Mouse (Mus musculus) c-Kit-negative CD71-positive TER-119-positive erythroid progenitor cells, embryonic 14.5 days (primary cell): ENCODE measurements around the gene Ccnd3.

Source experiments
- DNase-seq: peaks from one replicate; pipeline ENCODE4 v3.0.0-alpha.2; 2013; ENCODE audit warnings: low read depth, low spot score

Gene Ccnd3

DNA sequence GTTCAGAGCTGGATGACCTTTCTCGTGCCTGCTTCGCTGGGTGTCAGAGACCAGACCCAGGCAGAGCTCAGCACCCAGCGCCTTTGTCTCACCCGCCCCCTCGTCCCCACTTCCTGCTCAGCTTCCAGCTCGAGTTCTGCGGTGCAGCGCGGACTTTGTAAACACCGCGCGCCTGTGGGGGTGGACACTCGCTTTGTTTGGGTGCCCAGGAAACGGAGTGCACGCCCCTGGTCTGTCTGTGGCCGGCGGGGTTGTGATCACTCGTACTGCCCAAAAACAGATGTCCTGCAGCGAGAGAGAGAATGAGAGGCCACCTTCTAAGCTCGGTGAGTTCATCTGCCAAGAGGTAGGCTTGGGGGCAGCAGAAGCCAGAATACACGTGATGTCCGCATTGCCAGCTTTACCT is at the start of gene Ccnd3:
Gene Ccnd3 (plus strand): TSS at position 111 of the 406 bp plus-strand sequence.
- DNase-seq, result no peak

- no peak for DNase-seq
Measured at GRCm38 (mm10) chr17:47458310-47458709, 46.5 kb upstream of the Ccnd3 start.

- DNase-seq, result no peak
Measured at GRCm38 (mm10) chr17:47458936-47459335, 45.9 kb upstream of the Ccnd3 start.

- DNase-seq, result no peak
Measured at GRCm38 (mm10) chr17:47459341-47459919, 45.4 kb upstream of the Ccnd3 start.

DNA sequence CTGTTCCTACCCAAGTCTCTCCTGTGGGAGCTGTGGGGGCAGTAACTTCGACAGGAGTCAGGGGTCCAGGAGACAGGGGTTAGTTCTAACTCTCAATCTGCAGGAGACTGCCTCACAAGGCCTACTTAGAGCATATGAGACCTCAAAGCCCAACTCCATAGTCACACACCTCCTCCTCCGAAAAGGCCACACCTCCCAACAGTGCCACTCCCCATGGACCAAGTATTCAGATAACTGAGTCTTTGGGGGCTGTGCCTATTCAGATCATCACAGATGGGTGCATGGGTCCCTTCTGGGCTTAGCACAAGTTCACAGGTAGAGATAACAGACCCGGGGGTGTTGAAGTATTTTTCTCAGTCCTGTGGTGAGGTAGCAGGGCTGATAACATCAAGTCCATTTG is 43.2 kb upstream of the Ccnd3 start:
- DNase-seq, result no peak

DNA sequence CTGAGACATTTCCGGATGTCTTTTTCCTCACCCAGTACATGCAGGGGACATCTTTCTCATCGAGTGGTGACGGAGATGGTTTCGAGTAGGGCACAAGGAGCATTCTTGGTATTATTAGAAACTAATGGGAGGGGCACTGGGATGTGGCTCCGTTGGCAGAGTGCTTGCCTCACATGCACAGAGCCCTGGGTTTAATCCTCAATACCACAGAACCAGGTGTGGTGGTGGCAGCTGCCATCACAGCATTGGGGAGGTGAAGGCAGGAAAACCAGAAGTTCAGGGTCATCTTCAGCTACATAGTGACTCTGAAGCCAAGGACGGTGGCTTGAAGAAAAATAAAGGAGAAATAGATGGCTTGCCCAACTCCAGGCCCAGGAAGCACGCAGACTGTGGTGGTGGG is 42.6 kb upstream of the Ccnd3 start:
- no peak for DNase-seq

DNA sequence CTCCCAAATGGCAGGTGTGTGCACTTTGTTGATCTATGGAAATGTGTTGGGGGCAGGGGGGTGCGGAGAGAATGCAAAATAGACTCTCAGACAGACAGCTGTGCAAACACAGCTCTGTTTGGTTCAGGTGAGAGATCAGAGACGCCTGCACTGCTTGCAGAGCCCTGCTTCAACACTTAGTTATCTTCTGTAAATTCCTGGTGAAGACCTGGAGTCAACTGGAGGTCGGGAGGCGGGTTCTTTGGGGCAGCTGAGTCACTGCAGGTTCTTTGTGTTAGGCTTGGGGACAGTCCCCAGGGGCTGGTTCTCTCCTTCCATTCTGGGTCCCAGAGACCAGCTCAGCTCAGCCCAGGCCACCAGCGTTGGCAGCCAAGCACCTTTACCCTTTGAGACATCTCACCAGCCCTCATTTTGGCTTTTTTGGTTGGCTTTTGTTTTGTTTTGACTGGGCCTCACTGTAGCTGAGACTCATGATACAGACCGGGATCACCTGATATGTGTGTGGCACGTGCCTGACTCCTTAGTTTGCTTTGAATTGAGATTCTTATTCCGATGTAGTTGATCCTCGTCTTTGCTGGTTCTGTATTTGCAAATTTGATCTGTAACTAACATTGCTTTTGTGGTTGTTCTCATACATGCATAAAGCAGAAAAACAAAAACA is 42.0 kb upstream of the Ccnd3 start:
- DNase-seq, result no peak

- no peak for DNase-seq
Measured at GRCm38 (mm10) chr17:47464248-47464965, 40.4 kb upstream of the Ccnd3 start.

- no peak for DNase-seq
Measured at GRCm38 (mm10) chr17:47465016-47465415, 39.8 kb upstream of the Ccnd3 start.

GRCm38 (mm10) chr17:47466284-47466683 is 38.6 kb upstream of the Ccnd3 start:
- no peak for DNase-seq

GRCm38 (mm10) chr17:47467659-47468058 is 37.2 kb upstream of the Ccnd3 start:
- DNase-seq, result no peak

DNA sequence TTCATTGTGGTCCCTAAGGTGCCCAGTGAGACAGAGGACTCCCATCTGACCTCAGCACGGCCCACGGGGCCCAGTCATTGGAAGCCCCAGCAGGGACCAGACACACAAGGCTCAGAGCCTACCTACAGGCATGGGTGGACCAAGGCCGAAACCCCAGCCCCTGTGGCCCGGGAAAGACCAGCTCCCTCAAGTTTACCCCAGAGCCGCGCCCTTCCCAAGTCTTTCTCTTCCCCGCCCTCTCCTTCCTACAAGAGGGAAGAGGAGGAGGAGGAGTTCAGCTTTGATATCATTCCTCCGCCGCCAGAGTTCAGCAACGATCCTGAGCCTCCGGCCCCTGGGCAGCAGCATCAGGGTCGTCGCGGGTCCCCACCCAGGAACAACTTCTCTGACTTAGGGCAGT is 36.8 kb upstream of the Ccnd3 start:
- no peak for DNase-seq

DNA sequence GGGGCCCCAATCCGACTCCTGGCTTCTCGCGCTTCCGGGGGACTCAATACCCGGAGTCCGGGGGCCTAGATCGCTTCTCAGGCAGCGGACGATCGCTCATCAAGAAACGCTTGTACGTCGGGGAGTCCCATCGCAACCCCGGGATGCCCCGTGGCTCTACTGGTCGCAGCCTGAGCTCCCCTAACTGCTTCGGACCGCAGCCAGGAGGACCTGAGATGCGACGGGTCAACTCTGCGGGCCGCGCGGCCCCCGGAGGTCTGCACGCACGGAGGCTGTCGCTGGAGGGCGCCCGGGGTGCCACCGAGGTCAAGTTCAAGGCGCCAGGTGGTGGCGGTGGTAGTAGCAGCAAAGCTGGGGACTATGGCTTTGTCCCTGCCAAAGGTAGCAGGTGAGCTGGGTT is 36.4 kb upstream of the Ccnd3 start:
- DNase-seq, result no peak

DNA sequence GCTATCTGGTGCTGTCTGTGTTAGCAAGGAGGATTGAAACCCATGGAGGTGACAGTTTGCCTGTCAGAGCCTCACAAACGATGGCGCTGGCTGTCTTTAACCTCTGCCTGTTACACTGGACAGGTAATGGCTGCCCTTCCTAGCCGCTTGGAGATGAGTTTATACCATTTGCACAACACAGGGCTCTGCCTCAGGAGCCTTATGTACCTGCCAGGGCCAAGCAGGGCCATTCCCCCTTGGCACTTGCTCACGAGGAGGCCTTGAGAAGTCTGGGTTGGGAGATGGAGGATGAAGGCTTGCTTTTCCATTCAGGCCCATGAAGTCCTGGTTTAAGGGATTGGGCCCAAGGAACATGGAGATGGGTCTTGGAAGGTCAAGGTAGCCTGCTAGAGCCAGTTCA is 35.2 kb upstream of the Ccnd3 start:
- DNase-seq, result no peak

DNA sequence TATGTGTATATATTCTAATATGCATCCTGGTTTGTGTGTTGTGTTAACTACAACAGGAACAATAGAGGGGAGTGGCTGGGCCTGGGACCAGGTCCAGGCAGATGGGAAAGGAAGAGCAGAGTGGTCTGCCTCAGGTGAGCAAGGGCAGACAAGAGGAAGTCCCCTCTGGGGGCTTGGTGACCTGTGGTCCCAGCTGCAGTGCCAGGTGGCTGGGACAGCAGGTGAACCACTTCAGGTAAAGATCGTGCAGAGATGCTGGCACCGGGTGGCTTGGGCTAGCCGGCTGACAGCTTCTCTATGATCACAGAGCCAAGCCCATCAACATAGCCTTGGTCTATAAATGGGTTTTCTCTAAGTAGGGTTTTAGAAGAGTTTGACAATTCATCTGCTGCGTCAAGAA is 34.7 kb upstream of the Ccnd3 start:
- no peak for DNase-seq

DNA sequence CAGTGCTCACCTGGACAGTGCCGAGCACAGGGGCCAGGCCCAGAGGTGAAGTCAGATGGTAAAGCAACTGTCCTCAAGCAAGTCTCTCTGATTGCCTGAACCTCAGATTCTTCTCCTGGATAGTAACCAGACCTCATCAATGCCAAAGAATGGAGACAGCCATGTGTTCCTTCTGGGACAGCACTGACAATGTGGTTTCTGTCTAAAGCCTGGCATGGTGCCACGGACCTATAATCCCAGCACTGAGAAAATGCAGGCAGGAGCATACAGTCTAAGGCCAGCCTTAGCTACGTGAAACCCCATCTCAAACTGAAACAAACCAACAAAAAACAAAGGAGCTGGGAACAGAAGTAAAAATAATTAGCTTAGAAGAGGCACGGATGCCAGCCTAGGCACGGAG is 34.2 kb upstream of the Ccnd3 start:
- DNase-seq, result no peak

DNA sequence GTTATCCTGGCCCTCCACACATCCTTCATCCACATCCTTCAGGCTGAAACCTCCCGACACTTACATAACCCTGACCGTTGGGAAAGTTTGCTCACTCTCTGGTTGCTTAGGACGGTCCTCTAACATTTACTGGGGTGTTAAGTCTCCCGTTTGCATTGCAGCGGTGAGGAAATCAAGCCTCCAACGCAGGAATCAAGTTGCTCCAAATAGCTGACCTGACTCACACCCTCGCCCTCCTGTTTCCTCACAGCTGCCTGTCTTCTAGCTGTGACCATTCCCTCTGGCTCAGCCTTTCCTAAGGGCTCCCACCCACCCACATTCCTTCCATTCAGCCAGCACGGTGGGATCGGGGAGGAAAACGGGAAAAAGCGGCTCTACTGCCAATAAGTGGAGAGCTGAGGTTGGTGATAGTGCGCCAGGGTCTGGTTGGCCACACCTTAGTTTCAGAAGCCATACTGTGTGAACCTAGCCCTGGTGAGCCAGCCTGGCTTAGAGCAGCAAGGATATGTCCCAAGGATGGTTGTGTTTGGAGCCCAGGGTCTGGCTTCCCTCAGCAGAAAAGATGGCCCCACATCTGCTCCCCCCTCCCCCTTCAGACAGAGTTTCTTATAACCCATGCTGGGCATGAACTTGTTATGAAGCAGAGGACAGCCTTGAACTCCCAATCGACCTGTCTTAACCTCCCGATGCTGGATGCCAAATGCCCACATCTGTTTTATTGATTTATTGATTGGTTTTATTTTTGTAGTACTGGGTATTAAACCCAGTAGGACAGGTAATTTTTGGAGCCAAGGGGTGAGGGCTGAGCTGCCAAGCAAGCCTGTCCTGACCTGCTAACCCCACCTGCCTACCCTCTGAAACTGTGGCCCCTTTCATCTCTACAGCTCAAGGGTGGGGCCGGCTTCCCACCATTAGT is 32.2 kb upstream of the Ccnd3 start:
- no peak for DNase-seq

DNA sequence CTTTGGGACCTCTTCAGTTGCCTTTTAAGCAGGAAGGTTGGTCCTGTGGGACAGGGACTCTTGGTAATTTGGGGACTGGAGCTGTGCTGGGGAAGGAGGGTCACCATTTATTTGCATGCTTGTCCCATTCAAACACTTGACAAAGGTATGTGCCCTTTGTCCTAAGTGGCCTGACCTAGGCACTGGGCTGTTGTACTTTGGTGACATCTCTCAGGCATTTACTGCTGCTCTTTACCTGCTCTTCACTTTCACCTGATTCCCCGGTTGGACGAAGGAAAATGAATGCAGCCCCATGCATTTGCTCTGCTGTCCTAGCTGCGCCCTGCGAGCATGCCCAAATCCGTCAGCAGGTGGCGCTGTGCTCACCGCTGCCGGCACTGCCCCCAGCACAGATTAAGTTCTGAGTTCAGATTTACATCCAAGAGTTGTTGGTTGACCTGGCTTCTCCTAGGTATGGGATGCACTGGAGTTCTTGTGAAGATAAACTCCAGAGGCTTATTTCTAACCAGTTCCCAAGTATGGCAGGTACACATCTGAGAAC is 31.3 kb upstream of the Ccnd3 start:
- DNase-seq, result peak; percentile 40

GRCm38 (mm10) chr17:47474250-47474649 is 30.6 kb upstream of the Ccnd3 start:
- DNase-seq, result no peak

- no peak for DNase-seq
Measured at GRCm38 (mm10) chr17:47475181-47475580, 29.7 kb upstream of the Ccnd3 start.

DNA sequence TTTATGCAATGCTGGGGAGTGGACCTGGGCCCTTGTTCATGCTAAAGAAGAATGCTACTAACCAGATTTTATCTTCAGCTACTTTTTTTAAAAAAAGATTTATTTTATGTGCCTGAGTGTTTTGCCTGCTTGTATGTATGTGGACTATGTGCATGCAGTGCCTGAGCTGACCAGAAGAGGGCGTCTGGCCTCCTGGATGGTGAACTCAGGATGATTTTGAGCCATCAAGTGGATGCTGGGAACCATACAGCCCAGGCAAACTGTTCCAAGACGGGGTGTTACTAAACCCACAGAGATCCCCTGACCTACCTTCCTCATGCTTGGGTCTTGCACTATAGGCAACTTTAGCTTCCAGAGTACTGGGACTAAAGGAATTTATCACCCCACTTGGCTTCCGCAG is 29.1 kb upstream of the Ccnd3 start:
- DNase-seq, result peak; percentile 35

GRCm38 (mm10) chr17:47479887-47480286 is 25.0 kb upstream of the Ccnd3 start:
- no peak for DNase-seq
